ENCODE assay signal across 8 mouse cellular contexts in genomic region chr17:45733038-45733734, GRCm38 (mm10). TPM values are rescaled to one million over a fixed set of nuclear protein-coding genes. Genes with fewer than 3 reads are reported as not detected.
DNase-seq lines count a peak whose midpoint lies in the region; ATAC-seq and TF ChIP-seq lines count a peak whose summit lies in the region.

No protein-coding gene starts in this region.

- peaks cover 24% of the 10 kb centered on the region for H3K27me3 ChIP-seq in hindbrain, embryonic 13.5 days
- 0 out of 2 replicates have a peak, but pooled peaks cover 2% of the 10 kb centered on the region for H3K27me3 ChIP-seq in limb, embryonic 11.5 days (ENCODE audit: control insufficient read depth, insufficient read depth, low read length)
- no peaks in the 10 kb centered on the region for H3K27me3 ChIP-seq in stomach, embryonic 16.5 days (ENCODE audit: control insufficient read depth, insufficient read depth, low read length)

- peak overlapping the region; percentile 39; the same call in 1 of the 2 replicates for H3K4me3 ChIP-seq in left cerebral cortex, adult 2 months
- H3K4me3 ChIP-seq in hindbrain, embryonic 13.5 days = peak overlapping the region; percentile 38; the same call in 1 of the 2 replicates
- H3K4me3 ChIP-seq in limb, embryonic 11.5 days (ENCODE audit: low read depth, low read length) = peak overlapping the region; percentile 30; the same call in 1 of the 2 replicates
- peak overlapping the region; percentile 42 for H3K4me3 ChIP-seq in stomach, embryonic 16.5 days (replicated peaks; ENCODE audit: low read length)

- H3K36me3 ChIP-seq in hindbrain, embryonic 13.5 days = no peaks in the 10 kb centered on the region
- H3K36me3 ChIP-seq in limb, embryonic 11.5 days (ENCODE audit: control insufficient read depth, insufficient read depth, low read length) = no peaks in the 10 kb centered on the region
- H3K36me3 ChIP-seq in stomach, embryonic 16.5 days (ENCODE audit: control insufficient read depth, insufficient read depth, low read length) = no peaks in the 10 kb centered on the region

- peak overlapping the region; percentile 73 for H3K4me2 ChIP-seq in hindbrain, embryonic 13.5 days
- peak overlapping the region; percentile 87 for H3K4me2 ChIP-seq in limb, embryonic 11.5 days (ENCODE audit: low read depth, severe bottlenecking)
- peak overlapping the region; percentile 88 for H3K4me2 ChIP-seq in stomach, embryonic 16.5 days (ENCODE audit: low read depth, low read length)

- H3K27ac ChIP-seq in left cerebral cortex, adult 2 months = peak overlapping the region; percentile 55; the same call in 1 of the 2 replicates
- peak overlapping the region; percentile 78 for H3K27ac ChIP-seq in hindbrain, embryonic 13.5 days
- H3K27ac ChIP-seq in limb, embryonic 11.5 days (replicated peaks; ENCODE audit: low read depth, low read length) = no peak overlapping the region
- H3K27ac ChIP-seq in stomach, embryonic 16.5 days (ENCODE audit: low read length) = no peak overlapping the region; the same call in 1 of the 2 replicates

- 48% methylated on average over 17 of the region's 19 CpGs for WGBS in hindbrain, embryonic 13.5 days
- 55% methylated on average over 19 of the region's 19 CpGs for WGBS in limb, embryonic 11.5 days
- WGBS in stomach, embryonic 16.5 days = 75% methylated on average over 19 of the region's 19 CpGs

- intact Hi-C loops in left cerebral cortex, adult 2 months (cut with DNase I) = no loop called here

- H3K9me3 ChIP-seq in hindbrain, embryonic 13.5 days = no peaks in the 10 kb centered on the region
- H3K9me3 ChIP-seq in limb, embryonic 11.5 days (ENCODE audit: control insufficient read depth, low read length) = no peaks in the 10 kb centered on the region
- H3K9me3 ChIP-seq in stomach, embryonic 16.5 days (replicated peaks; ENCODE audit: control insufficient read depth, low read length) = no peaks in the 10 kb centered on the region

- TF ChIP-seq CTCF in left cerebral cortex, adult 2 months (IDR thresholded peaks at IDR 0.05) = no peak

- ATAC-seq in hindbrain, embryonic 13.5 days (ENCODE audit: low FRiP score) = no peak
- ATAC-seq in limb, embryonic 11.5 days (ENCODE audit: insufficient number of reproducible peaks, low FRiP score, low TSS enrichment, low read depth) = no peak
- no peak for ATAC-seq in stomach, embryonic 16.5 days (ENCODE audit: insufficient read depth, low FRiP score)
- no peak for ATAC-seq in CD4-positive, CD25-positive, alpha-beta regulatory T cell, adult 4 months

- H3K4me1 ChIP-seq in hindbrain, embryonic 13.5 days (replicated peaks) = peaks cover 44% of the 10 kb centered on the region
- peaks cover 45% of the 10 kb centered on the region for H3K4me1 ChIP-seq in limb, embryonic 11.5 days (ENCODE audit: control insufficient read depth, insufficient read depth, low read length)
- peaks cover 37% of the 10 kb centered on the region for H3K4me1 ChIP-seq in stomach, embryonic 16.5 days (ENCODE audit: control insufficient read depth, insufficient read depth, low read length)

- no peak for DNase-seq in left cerebral cortex, adult 2 months (ENCODE audit: extremely low spot score in 1 of 2, low spot score in 2 of 2)
- DNase-seq in left cerebral cortex, adult 8-10 months (ENCODE audit: low spot score in 2 of 2) = no peak
- peak; percentile 59 for DNase-seq in cerebellum, adult 9-10 months
- no peak for DNase-seq in limb, embryonic 11.5 days (ENCODE audit: low spot score)
- DNase-seq in ovary, postnatal 36 days (ENCODE audit: low spot score) = no peak

- peak overlapping the region; percentile 71 for H3K9ac ChIP-seq in hindbrain, embryonic 13.5 days
- H3K9ac ChIP-seq in limb, embryonic 11.5 days (ENCODE audit: low read length) = peak overlapping the region; percentile 69
- H3K9ac ChIP-seq in stomach, embryonic 16.5 days (ENCODE audit: low read length) = peak overlapping the region; percentile 69

RNA-seq across cellular contexts. Expression of gene 1600014C23Rik, which starts 0.5 kb away (rescaled TPM):
- total RNA-seq in left cerebral cortex, adult 2 months (2021) = not detected
- total RNA-seq in left cerebral cortex, adult 8-10 months (2022) = 1 to 10 TPM in 1 of 4 experiments, under 1 TPM in 1, not detected in 2; 0.73 to 1.1 TPM
- not detected in 2 replicates for polyA plus RNA-seq in hindbrain, embryonic 13.5 days (2015; fragmentation: Nextera tagmentation; extraction: Ambion mirVana)
- not detected in 2 replicates for polyA plus RNA-seq in limb, embryonic 11.5 days (2014; fragmentation: Nextera tagmentation; extraction: Ambion mirVana)
- not detected in 2 replicates for polyA plus RNA-seq in stomach, embryonic 16.5 days (2015; fragmentation: Nextera tagmentation; extraction: Ambion mirVana)
- not detected for polyA plus RNA-seq in CD4-positive, CD25-positive, alpha-beta regulatory T cell, adult 4 months (2017; shearing (Covaris generic))

RNA-seq across cellular contexts. Expression of gene Tmem63b, which starts 46.5 kb away (rescaled TPM):
- total RNA-seq in left cerebral cortex, adult 2 months (2021) = 100 to 1,000 TPM; 176 to 184 TPM
- total RNA-seq in left cerebral cortex, adult 8-10 months (2022) = 100 to 1,000 TPM; 157 to 171 (median 165) TPM
- polyA plus RNA-seq in hindbrain, embryonic 13.5 days (2015; fragmentation: Nextera tagmentation; extraction: Ambion mirVana) = 123 and 139 TPM in 2 replicates
- 23.3 and 23.6 TPM in 2 replicates for polyA plus RNA-seq in limb, embryonic 11.5 days (2014; fragmentation: Nextera tagmentation; extraction: Ambion mirVana)
- polyA plus RNA-seq in stomach, embryonic 16.5 days (2015; fragmentation: Nextera tagmentation; extraction: Ambion mirVana) = 33.6 and 34.4 TPM in 2 replicates
- polyA plus RNA-seq in CD4-positive, CD25-positive, alpha-beta regulatory T cell, adult 4 months (2017; shearing (Covaris generic)) = 1 to 10 TPM; 3.8 to 4.8 TPM

RNA-seq across cellular contexts. Expression of gene Mrpl14, which starts 47.1 kb away (rescaled TPM):
- 10 to 100 TPM; 42.4 to 44.1 TPM for total RNA-seq in left cerebral cortex, adult 2 months (2021)
- total RNA-seq in left cerebral cortex, adult 8-10 months (2022) = 10 to 100 TPM; 40.5 to 45.5 (median 42.1) TPM
- polyA plus RNA-seq in hindbrain, embryonic 13.5 days (2015; fragmentation: Nextera tagmentation; extraction: Ambion mirVana) = 121 and 122 TPM in 2 replicates
- polyA plus RNA-seq in limb, embryonic 11.5 days (2014; fragmentation: Nextera tagmentation; extraction: Ambion mirVana) = 146 and 154 TPM in 2 replicates
- 142 and 152 TPM in 2 replicates for polyA plus RNA-seq in stomach, embryonic 16.5 days (2015; fragmentation: Nextera tagmentation; extraction: Ambion mirVana)
- 10 to 100 TPM; 91.5 to 92.9 TPM for polyA plus RNA-seq in CD4-positive, CD25-positive, alpha-beta regulatory T cell, adult 4 months (2017; shearing (Covaris generic))

Comparison
In these comparisons a context has a peak if more than half of its experiments do, and no peak if none do; other contexts are left out.
1. H3K27ac ChIP-seq: peak in left cerebral cortex, adult 2 months (single experiment) and hindbrain, embryonic 13.5 days (single experiment); none in limb, embryonic 11.5 days (single experiment) and stomach, embryonic 16.5 days (single experiment).
2. Peak in every context shown above with its lines, with median percentiles within 50 percentile points of each other: H3K4me3 ChIP-seq, H3K4me2 ChIP-seq and H3K9ac ChIP-seq.